Mouse (Mus musculus) layer of hippocampus, postnatal 36 days (tissue): ENCODE measurements around the gene Mtss1l. TPM values are rescaled to one million over a fixed set of nuclear protein-coding genes. Genes with fewer than 3 reads are reported as not detected.

Experiments used
- DNase-seq, 2 experiments: peaks; one replicate each; pipeline ENCODE4 v3.0.0; 2022
- total RNA-seq, 2 experiments: library from RNA; stranded (reverse); gene quantifications; 2 replicates each; pipeline ENCODE4 v1.2.3; 2021

The Mtss1l gene
- total RNA-seq, result 100 to 1,000 TPM; 218 to 225 TPM

DNA sequence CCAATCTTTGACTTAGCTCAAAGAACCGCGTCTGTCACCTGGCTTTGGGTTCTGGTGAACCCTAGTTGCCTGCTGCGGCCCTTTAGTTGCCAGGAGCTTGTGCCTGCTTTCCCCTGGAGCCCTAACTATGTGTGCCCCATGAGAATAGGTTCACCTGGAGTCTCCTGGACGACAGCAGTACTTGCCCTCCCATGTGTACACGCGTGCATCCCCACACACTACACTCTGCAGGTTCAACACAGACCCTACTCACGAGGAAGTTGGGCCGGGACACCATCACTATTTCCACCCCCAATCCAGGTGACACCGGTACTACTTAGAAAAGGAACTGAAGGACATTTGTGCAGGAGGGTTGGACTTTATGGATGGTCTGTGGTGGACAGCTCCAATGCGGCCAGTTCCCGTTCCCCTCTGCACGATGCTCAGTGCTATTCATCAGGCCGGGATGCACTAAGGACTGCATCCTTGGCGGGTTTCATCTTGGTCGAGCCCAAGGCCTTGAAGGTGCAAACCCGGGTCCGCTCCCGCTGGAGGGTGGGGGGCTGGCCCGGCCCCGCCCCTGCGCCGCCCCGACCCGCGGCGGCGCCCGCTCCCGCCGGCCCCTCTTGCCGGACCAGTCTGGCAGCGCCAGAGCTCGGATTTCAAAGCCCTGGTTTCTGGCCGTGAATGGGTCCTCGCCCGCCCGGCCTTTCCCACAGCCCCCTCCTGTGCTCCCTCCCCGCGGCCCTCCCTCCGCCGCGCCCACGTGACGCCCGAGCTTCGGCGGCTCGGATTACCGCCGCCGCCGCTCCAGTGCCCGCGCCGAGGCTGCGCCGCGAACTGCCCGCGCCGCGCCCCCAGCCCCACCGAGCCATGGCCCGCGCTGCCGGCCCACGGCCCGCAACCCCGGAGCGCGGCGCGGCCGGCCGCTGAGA, at the start of gene Mtss1l:
Mtss1l (plus strand) TSS at position 792 of the 914 bp plus-strand sequence.
- peak; percentile 73 to 80 for DNase-seq

DNA sequence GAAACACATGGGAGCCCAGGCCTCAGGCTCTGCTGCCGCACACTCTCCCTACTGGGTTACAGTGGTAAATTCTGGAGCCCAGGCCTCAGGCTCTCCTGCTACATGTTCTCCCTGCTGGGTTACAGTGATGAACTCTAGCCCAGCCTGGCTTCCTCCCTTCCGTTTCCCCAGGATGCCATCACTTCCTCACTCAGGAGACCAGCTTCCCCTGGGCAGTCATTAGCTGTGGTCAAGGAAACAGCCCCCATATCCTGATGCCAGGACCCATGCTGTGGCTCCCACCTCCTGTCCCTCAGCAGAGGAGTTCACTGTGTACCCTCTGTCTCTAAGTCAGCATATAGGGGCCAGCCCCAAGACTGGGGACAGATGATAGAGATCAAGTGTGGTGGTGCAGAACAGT, 49.1 kb upstream of the Mtss1l start:
- DNase-seq, result no peak

DNA sequence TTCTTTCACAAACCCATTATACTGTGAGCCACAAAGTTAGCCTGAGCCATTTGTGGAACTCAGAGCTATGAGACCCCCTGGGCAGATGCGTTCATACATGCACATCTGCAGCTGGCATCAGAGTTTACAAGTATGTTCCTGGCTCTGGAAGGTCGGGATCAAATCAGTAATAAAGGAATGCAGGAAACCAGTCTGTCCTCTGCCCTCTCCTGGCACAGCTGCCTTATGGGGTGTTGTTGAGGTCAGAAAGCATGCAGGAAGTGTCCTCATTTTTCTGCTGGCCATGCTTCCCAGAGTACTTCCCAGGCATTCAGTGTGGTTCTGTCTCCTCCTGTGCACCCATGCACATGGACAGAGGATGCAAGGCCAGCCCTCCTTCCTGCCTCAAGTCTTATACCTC, 48.1 kb upstream of the Mtss1l start:
- no peak for DNase-seq

DNA sequence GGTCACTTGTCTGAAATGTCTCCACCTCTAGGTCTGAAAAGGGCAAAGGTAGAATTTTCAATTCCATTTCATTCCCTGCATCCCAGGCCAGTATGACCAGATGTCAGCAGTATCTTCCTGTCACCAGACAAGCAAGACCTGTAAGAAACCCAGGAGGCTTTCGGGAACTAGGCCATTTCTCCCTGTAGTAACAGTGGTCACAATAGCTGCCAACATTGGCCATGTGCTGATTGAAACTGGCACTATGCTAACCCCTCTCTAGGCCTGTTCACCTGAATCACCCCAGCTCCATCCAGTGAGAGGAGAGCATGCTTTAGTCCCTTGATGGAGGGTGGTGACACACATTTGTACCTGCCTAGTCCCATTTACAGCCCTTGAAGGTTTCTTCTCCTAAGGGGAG, 46.7 kb upstream of the Mtss1l start:
- DNase-seq, result no peak

DNA sequence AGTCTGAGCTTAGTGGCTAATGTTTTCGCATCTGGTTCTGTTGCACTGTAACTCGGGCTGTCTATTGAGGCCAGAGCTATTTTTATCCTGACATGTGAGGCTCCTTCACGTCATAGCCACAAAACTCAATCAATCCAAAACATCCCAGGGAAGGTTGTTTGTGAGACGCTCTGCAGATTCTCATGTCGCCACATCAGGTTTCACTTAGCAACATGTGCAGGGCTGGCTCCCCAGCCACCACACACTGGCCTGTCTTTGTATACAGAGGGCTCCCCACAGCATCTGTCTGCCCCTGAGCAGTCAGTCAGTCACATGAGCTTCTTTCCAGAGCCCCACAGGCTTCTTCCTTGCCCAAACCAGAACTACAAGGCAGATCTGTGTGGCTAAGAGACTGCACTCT, 44.6 kb upstream of the Mtss1l start:
- DNase-seq, result no peak

DNA sequence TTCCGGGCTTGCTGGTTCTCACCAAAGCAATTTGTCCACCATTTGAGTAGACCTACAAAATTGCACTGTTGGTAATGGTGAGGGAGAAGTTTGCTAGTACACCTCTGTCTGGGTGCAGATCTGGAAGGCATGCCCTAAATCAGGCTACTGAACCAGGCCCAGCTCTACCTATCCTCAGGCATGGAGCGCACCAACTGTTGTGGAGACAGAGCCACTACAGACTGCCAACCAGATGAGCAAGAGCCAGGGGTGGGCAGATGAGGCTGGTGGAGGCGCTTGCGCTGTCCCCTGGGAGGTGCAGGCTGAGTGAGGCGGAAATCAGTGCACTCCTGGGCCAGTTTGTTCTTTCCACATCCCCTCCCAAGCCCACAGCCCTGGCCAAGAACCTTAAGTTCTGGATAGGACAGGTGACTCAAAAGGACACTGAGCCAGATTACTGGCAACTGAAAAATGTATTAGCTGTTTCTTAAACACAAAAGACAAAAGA, 44.1 kb upstream of the Mtss1l start:
- DNase-seq, result no peak

DNA sequence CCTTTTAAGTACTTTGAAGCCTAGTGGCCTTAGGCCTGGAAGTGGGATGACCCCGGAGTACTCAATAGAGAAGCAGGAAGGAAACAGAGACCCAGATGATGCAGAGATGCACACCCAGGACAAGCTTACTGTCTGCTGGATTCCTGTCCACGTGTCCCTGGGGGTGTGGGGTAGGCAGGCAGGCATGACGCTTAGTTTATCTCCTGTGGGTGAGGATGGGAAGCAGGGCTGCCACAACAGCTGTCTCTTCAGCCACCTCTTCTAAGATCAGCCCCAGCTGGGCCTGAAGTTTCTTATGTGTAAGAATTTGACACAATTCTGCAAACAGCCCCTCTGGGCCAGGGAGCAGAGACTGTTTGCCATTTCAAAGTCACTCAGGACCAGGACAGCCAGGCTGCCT, 42.3 kb upstream of the Mtss1l start:
- no peak for DNase-seq

DNA sequence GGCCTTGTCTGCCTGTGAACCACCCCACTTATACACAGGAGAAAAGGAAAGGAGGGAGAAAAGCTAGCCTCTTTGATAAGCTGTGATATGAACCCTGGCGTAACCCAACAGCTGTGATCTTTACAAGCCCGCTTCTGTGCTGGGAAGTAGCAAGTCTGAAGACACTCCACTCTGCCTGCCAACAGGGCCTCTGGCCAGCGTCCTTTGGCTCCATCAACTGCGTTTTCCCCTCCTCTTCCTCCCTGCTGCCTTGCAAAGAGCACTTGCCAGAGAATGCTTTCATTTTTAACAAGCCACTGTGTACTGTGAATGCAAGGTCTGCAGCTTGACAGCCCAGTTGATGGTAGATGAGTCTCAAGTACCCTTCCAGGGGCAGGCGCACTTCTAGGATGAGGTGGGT, 33.5 kb upstream of the Mtss1l start:
- peak; percentile 55 to 73 for DNase-seq

DNA sequence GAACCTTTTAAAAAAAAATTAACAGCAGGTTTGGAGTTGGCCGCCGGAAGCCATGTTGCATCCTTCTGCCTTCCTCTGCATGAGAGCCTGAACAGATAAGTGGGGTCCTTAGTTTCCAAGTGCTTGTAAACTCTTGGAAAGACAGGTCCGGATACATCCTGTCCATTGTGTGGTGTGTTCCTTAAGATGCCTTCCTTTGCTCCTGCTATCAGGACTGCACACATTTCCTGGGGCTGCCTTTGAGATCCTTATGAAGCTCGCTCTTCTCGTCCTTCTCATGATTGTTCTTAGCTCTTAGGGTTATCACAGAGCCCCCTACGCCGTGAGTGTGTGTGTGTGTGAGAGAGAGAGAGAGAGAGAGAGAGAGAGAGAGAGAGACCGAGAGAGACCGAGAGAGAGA, 31.3 kb upstream of the Mtss1l start:
- no peak for DNase-seq

DNA sequence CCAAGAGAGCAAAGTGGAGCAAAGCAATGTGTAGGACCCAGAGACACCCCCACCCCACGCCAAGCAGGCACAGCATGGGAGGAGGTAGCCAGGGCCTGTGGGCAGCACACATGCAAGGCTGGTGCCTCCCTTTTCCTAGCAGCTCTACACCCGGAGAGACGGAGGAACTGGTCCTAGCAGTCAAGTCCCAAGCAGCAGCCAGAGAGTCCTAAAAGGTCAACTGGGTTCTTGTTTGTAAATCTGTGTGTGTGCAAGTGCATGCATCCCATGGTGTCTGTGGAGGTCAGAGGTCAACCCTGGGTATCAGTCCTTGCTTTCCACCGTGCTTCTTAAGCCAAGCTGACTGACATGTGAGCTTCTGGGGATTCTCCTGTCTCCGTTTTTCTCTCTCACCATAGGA, 27.1 kb upstream of the Mtss1l start:
- no peak for DNase-seq

DNA sequence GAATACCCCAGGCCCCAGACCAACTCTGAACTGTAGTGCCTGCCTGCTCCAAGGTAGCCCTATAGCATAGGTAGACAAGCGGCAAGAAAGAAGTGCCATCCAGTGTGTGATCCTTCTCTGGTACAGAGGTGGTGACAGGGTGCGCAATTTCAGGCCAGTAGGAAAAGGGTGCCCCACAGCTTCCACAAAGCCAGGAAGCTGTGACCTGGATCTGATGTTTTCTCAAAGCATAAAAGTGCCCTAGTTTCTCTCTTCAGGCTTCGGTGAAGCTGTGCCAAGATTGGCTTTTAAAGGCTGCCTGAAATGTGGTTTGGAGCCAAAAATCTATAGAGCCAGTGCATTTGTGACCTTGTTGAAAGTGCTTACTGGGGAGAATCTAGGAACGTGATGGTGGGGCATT, 26.4 kb upstream of the Mtss1l start:
- no peak for DNase-seq

DNA sequence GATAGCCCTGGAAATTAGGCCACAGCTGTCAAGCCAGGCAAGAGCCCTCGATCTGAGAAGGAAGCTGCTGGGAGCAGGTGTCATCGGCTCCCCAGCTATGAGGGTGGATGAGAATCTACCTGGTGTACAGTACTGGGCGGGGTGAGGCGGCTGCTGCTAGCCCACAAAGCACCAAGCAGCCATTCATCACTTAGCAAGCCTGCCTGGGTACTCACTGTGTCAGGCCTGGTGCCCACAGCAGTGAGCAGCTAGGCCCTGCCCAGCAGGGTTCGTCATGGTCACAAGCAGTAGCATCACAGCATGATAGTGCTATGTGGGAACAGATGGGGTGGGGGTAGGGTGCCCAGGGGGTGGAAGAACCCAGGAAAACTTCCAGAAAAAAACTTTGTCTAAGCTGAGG, 25.8 kb upstream of the Mtss1l start:
- no peak for DNase-seq

DNA sequence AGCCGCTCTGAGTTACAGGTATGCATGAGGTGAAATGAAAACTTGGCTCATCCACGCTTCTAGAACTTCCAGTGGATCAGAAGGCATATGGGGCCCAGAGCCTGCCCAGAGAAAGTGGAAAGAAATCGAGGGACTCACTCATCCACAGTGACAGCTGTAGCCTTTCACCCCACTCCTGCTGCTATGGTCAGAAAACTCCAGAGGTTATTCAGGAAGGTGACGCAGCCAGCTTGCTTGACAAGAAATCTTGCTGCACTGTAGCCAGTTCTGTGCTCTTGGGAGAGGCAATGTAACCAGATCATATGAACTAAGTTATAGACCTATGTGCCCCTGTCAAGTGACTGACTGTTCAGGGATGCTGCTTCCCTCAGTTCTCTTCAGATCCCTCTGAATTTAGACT, 25.2 kb upstream of the Mtss1l start:
- DNase-seq, result no peak

DNA sequence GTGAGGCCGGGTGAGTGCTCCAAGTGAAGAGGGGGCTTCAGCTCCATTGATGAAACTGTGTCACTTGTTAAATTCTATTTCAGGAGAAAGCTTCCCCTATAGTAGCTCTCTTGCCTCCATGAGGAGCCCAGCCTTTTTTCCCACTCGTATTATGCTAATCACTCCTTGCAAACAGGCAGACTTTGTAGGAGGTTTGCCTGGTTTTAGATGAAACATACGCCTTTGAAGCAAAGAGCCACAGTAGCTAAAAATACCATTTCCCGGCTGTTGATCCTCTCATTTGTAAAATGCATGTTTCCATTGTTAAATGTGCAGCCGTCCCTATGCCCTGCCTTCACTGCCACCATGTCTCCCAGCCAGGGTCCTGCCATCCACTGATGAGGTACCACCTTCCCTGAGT, 23.7 kb upstream of the Mtss1l start:
- no peak for DNase-seq

DNA sequence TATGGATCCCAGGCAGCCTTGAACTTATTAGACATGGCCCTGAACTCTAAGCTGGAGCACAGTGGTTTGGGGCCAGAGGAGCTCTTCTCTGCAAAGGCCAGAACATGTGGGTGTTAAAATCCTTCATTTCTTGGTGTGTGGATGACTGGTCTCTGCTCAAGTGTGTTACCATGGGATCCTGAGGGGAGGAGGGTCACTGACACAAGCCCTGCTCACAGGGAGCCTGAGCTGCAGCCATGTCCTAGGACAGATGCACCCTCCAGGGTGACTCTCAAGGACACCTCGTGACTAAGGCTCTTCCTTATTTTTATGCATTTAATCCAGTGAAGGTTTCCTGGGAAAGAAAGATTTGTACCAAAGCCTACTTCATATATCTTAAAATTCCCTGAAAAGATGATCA, 23.2 kb upstream of the Mtss1l start:
- DNase-seq, result no peak

DNA sequence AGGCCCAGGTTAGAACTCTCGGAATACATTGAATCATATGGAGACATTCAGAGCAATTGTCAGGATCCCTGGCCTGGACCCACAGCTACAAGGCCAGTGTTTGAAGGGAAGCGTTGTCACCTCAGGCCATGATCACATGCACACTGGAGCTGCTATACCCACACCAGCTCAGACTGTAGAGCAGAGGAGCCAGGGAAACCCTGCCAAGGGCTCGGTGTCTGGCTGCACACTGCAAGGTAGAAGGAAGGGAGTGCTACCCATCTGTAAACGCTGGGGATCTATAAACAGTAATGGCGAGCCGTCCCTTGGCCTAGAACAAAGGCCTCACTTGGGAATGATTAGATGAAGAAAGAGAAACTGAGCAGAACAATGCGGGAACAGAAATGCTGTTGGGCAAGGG, 21.8 kb upstream of the Mtss1l start:
- no peak for DNase-seq

DNA sequence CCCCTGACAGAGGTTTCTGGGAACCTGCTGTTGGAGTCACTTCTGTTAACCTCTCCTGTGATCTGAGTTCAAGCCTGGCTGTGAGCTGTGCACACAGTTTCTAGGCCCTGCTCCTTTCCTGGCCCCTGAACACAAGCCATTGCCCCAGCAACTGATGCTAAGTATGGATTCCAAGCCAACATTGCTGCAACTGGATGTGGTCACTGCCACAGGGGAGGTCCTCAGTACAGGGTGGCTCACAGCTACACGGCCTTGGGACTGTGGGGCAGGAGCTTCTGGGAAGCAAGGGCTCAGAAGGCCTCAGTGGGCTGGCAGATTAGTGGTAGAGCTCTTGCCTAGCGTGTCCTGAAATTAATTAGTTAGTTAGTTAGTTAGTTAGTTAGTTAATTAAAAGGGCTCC, 20.7 kb upstream of the Mtss1l start:
- no peak for DNase-seq

DNA sequence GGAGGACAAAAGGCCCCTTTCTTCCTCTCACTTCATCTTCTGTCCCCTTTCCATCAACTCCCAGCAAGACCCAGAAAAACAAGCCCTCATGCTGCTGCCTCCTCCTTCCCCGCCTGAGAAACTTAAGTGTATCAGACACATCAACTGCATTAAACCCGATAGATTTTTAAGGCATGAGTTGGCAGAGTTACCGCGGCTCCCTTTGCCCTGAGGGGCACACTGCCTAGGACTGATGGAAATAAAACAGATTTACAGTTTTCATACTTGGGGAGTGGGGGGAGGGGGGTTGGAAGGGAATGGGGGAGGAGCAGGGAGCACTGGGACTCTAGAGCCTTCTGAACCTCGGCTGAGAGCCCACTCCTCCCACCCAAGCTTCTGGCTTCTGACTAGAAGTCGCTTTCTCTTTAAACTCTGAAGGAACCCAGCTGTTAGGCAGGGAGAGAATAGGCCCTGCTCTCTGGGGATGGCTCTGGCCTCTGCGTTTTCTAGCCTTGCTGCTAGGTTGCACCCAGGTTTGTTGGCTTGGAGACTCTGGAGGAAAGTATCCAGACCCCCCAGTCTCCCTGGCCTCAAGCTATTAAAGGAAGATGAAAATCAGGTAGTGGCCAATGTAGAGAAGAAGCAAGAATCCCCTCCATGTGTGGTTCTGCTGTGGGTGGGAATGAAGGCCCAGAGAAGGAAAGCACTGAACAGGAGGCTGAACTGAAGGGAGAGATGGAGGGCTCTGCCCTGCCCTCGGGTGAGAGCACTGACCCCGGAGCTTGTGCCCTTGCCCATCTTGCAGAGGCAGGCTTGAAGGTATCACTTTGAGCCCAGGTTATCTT, 18.4 kb upstream of the Mtss1l start:
- DNase-seq, result no peak

DNA sequence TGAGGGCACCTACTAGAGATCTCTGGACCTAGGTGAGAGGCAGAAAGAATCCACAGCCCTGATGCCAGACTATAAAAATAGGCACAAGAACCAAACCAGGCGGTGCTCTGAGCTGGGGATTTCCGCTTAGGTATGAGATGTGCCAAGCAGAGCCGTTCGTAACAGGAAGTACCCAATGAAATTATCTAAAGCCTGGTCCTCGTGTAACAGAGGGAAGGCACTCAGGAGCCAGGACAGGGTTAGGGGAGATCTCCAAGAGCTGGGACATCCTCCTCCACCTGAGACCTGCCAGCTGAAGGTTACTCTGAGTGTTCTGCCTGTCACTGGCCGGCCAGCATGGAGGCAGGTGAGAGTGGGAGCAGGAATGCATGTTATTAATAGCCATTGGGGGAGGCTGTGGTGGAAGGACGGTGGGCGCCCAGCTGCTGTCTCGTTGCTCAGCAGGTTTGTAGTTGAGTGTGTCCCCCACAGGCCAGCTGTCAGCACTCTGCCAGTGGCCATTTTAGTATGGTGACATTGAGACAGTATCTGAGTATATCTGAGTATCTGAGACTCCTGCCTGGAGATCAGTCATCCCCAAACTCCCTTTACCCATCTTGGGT, 17.7 kb upstream of the Mtss1l start:
- DNase-seq, result no peak

DNA sequence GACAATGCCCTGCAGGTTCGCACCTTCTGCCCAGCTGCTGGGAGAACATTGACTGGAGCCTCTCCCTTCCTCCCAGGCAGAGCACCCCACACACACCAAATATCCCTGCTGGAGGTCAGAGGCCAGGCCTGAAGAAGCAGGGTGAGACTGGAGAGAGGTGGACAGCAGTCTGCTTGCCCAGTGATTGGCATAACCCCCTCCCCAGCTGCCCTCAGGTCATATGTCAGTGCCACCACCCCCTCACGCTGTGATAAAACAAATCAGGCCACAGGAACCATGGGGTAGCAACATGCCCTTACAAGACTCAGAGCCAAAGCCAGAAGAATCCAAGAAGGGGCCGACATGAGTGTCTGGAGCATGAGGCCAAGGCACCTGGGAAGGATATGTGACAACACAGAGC, 17.2 kb upstream of the Mtss1l start:
- no peak for DNase-seq

DNA sequence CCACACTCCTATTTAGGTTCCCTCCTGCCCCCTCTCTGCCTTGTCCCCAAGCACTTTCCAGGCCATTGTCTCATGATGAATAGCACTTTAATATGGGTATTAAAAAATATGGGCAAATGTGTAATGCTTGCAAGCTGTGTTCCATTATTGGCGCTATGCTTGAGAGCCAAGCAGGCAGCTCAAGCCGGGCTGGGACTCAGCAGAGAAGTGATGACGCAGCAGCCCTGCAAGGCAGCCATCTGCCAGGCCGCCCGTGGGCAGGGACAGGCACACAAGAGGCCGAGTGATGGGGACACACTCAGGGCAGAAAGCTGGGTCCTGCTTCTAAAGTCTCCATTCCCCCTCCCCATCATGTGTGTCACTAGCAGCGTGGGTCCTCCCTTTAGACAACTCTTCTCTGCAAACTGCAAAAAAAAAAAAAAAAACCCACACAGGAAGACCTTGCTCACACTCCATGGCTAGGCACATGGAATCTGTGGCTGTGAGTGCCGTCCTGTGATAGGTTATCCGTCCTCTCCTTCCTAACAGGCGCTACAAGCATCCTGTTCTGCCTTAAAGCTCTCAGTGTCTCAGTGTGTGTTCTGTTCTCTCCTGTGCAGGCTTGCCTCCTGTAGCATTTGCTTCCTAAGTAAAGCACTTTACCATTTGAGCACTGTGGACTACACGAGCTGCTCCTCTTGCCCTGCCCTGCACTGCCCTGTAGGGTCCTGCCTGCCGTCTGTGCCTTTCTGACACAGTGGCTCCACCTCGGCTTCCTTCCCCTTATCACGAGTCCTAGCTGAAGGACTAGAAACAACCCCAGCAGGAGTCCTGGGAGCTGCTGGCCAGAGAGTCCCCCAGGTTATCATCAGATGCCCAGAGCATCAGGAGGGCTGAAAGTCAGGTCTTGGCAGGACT, 15.6 kb upstream of the Mtss1l start:
- DNase-seq, result peak; percentile 60 to 69

DNA sequence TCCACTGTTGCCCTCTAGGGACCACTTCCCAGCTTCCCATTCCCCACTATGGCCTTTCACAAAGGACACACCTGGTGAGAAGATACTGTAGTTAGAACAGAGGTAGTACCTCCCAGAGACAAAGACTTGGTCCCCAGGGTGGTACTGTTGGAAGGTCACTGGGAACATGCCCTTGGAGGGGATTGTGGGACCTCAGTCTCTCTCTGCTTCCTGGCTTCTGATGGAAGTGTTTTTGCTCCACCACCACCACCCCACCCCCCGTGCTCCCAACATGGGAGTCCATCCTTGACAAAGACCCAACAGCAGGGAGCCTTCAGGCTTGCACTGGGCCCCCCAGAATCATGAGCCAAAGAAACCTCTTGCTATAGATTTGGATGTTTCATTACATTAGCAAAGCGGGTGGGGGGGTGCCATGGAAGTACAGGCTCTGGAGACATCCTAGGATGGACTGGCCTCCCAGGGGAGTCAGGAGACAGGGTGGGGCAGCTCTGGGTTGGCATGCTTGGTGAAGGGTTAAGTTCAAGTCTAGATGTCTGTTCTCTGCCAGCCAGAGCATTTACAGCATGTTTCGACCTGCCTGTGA, 14.9 kb upstream of the Mtss1l start:
- no peak for DNase-seq
